Mouse (Mus musculus): ENCODE results near the gene Adcyap1r1.
A peak's percentile ranks its signal among the peaks of the same experiment; 100 is the strongest.

The Adcyap1r1 gene

DNA sequence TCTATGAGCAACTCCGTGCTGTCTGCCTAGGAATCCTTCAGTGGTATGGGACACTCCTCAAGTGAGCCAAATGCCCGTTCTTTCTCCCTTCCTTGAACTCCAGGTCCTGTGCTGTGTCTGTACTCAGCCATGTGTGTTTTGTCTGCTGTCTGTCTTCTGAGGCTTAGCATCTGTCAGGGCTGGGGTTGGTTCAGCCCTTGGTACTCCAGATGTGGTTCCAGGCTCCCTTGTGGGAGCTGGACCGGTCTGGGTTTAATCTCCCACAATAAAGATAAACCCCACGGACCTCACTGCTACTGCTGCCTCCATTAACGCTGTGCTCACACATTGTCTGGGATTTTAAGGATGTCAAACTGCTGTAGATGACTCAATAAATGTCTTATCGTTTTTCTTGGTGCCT is 49.3 kb downstream of the Adcyap1r1 start:
- no peak for DNase-seq (ENCODE audit: low spot score in 2 of 2)

DNA sequence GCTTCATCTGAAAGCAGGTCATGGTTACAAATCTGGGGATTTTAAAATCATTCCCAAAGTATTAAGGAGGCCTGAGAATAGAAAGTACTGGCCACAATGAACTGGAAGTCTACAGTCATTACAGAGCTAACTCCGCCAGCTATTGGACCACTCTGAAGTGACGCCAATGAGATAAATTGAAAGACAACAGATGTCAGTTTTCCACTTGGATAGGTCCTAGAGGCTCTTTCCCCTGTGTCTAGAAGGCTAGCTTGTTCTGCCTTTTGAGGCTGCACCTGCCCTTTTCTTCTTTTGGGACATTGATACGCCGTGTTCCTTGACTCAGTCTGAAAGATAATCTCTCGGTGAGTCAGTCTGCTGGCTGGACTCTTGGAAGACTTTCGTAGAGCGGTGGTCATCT is 50.5 kb downstream of the Adcyap1r1 start:
- DNase-seq (ENCODE audit: low spot score in 2 of 2) = no peak

DNA sequence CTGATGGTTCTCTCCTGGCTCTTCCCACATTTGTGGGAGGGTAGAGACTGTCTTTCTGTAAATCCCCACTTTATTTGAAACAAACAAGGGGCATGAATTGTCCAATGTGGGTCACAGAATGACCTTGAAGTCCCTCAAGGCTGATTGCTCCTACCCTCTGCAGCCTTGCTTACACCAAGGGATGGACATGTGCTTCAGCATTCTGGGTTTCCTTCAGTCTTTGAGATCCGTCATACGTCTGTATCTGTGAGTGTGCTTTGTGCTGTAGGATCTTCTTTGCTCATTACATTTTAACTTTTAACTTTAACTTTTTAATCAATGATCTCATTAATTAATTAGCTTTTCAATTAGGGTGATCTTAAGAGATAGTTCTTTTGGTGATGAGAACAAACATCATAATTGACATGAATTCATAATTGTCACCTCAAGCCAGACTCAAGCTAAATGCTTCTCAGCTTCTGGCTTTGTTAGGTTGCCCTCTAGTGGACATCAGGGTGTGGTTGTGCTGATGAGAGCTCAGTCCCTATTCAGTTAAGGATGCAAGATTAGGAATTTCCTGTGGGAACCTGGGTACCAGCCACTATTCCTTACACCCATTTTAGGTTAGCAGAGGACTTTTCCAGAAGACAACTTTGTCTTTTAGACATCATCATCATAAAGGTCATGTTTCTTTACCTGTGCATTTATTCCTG is 53.2 kb downstream of the Adcyap1r1 start:
- peak in 1 of 2 experiments; percentile 75 for DNase-seq (ENCODE audit: low spot score in 2 of 2)

DNA sequence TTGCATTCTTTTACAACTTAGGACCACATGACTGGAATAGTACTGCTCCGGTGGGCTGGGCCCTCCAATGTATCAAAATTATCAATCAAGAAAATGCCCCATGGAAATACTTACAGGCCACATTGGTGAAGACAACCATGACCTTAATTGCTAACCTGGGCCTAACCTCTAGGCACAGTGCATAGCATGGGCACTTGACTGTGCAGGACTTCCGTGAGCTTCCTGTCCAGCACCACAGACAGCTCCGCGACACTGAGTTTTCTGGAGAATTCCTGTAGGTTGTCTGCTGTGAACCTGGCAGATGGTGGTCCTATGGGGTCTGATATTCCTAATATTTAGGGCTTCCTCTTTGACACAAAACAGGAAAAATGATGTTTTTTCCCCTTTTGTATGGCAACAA is 54.7 kb downstream of the Adcyap1r1 start:
- no peak for DNase-seq (ENCODE audit: low spot score in 2 of 2)

DNA sequence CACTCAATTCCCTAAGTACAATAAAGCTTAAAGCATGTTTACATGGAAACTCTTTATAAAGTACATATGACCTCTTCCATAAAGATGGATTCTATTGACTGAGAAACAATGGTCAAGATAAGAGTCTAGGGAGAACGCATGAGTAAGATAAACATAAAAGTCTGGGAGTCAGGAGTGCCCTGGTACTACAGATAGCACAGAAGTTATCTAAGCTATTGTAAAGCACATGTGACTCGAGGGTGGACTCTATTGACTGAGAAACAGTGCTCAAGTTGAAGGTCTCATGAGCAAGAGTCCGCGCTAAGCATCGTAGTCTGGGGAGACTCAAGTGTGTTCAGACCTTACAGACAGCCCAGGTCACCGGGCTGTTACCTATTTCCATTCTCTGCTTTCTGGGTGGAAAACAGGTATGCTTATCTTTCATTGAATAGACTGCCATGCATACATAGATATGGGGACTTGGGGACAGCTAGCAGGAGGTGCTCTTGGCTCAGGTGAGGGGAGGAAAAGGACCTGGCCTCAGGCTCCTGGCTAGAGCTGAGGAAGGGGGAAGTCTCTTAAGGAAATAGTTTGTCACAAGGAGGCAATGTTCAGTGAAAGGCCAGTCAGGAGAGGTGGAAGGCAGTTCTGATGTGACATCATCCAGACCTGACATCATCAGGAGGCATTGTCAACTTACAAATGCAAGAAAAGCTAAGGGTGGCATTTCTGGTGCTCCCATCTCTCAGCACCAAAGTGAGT is 57.5 kb downstream of the Adcyap1r1 start:
- DNase-seq (ENCODE audit: low spot score in 2 of 2) = no peak

DNA sequence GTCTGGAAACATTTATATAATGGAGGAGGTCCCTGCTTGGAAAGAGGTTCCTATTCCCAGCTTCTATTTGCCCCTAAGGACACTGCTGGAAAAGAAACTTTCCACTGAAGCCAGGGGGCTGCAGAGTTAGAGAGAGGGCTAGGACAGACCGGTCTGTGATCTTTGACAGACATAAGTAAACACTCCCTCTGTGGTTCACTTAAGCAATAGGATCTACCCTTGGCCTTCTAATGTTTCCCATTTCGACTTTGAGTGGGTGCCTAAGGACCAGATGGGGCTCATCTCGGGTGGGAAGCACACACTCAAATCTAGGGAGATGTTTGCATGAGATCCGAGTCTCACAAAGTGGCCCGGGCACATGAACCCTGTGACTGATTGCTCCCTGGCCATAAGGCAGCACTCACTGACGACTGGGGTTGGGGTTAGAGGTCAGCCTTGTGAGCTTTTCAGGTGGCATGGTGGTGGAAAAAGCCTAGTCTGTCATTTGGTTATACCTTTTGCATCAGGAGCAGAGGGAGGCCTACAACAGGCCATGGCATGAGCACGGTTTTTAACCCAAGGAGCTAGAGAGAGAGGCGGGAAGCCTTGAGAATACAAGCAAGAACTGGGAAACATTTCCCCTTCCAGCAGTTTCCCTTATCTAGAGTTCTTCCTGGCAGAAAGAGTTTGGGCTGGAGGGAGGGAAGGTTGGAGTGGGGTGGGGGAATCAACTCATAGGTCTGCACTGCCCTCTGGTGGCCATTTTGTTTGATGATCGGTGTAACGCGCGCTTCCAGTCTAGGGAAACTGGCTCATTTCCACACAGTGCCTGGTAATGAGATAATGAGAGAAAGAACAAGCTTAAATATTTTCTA is 59.7 kb downstream of the Adcyap1r1 start:
- DNase-seq (ENCODE audit: low spot score in 2 of 2) = peak; percentile 83 to 87

DNA sequence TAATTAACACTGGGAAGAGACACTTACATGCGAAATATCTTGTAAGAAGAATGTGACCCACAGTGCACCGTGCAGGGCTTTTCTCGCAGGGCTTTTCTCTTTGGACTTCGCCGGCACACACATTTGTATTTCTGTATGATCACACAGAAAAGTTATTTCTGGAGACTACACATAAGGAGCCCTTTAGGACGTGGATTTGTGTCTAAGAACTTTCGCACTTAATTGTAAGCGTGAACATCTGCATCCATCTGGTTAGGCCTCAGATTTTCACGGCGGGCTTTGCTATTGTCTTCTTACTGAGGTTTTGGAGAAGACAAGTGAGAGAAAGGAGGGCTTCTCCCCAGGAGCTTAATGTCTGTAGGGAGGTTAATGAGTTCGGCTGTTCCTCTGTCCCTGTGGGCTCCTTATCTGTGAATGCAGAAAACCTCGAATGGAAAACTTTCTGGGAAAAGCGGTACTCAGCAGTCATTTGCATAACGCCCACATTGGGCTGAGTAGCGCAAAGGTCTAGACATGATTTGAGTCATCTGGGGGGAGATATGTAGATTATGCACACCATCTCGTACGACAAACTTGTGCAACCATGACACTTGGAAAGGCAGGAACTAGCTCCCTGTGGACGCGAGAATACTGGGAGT is 60.4 kb downstream of the Adcyap1r1 start:
- DNase-seq (ENCODE audit: low spot score in 2 of 2) = no peak

DNA sequence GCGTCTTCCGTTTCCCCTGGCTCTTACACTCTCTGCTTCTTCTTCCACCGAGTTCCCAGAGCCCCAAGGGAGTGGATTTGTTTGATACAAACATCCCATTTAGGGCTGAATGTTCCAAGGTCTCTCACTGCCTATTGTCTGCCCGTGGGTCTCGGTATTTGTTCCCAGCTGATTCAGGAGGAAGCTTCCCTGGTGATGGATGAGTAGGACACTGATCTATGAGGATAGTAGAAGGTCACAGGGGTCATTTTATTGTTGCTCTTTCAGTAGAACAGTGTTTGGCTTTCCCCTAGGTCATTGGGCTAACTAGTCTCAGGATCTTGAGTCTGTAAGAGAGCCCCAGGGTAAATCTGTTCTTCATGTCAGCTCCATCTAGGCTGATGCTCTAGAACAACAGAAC is 61.7 kb downstream of the Adcyap1r1 start:
- no peak for DNase-seq (ENCODE audit: low spot score in 2 of 2)

DNA sequence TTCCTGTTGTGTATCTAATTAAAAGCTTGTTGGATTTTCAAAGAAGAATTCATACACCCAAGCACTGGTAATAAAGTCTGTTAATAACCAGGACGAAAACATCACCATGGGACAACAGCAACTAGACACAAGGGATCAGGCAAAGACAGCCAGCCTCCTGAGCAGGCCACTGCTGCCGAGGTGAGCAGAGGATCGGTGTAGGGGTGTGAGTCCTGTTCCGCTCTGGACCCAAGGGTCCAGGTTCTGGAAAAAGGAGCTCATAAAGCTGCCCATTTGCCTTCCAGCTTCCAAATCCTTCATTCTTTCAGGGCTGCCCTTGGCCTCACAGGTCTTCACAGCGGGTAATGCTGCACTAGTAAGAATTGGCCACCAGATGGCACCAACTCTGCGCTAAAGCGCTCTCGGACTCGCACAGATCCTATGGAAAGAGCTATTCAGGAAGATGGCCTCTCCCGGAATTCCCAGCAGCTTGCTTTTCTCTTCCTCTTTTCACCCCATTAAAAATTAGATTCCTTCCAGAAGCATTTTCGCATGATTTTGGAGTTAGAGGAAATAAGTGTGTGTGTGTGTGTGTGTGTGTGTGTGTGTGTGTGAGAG is 67.9 kb downstream of the Adcyap1r1 start:
- peak; percentile 89 to 91 for DNase-seq (ENCODE audit: low spot score in 2 of 2)

DNA sequence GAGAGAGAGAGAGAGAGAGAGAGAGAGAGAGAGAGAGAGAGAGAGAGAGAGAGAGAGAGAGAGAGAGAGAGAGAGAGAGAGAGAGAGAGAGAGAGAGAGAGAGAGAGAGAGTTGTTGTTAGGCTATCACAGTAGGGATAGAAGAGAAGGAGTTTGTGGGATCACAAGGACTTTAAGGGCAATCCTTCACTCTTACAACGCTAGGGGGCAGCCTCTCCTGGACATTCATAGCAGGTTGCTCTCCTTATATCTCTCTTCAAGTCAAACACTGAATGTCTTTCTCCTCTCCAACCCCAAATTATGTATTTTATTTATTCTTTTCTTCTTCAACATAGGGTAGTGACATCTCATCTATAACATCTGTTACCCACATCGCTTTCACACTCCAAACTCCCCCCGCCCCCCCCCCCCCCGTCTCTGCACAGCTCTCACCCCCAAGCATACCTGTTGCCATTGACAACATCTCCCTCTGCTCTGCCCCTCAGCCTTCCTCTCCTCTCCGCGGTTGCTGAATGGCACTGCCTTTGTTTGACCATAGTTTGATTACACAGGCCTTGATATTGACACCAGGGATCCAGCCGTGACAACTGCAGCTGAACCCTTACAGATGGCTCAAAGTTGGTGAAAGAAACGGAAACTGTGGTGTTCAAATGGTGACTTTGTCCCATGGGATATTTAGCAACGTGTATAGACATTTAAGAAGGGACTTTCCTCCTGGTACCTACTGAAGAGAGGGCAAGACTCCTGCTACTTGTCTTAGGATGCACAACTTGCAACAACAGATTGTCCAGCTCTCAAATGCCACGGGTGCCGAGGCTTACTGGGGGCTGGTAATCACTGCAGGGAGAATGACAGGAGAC is 68.7 kb downstream of the Adcyap1r1 start:
- DNase-seq (ENCODE audit: low spot score in 2 of 2) = peak in 1 of 2 experiments; percentile 85

DNA sequence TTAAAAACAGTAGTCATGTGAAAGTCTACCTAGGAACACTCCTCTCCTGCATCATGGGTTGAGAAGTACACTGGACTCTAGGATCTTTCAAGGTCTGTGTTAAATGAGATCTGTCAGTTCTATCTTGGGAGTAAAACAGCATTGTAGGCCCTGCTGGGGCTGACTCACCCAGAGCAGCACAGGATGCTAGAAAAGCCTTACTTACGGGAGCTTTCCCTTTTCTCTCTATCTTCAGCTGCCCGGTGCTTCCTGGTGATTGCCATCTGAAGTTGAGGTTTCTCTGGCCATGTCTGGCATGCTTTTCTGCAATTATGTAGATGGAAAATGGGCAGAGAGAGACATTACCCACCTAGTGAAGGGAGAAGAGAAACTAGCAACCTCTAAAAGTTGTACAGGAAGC is 84.7 kb downstream of the Adcyap1r1 start:
- DNase-seq (ENCODE audit: low spot score in 2 of 2) = no peak

DNA sequence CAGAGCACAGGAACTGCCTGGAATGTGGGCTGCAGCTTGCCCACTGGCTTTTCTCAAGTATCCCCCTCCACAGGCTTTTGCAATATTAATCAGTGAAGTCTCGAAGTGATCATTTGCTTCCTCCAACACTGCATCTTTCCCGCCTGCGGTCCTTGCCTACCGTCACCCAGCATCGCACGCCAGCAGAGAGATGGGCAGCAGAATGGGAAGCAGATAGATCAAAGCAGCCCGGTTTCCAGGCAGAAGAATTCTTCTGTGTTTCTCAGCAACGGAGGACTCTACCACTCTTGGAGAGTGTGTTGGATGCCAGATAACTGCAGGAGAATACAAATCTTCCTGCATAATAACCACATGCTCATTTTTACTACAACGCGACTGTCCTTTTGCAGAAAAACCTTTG is 87.4 kb downstream of the Adcyap1r1 start:
- no peak for DNase-seq (ENCODE audit: low spot score in 2 of 2)

DNA sequence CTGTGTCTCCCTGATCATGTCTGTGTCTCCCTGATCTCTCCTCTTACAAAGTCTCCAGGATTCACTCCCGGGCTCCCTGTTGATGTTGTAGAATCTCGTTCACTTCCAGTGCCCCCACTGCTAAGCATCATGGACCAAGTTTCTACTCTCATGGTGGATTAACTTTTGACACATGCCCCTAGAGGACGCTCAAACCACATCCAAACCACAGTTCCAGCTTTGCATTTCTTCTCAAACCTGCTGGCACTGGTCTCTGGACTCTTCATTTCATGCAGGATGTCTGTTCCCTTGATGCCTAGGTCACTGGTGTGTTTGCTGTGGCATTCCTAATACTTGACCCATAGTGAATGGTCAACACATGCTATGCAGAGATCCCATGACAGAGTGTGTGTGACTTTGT is 90.6 kb downstream of the Adcyap1r1 start:
- DNase-seq (ENCODE audit: low spot score in 2 of 2) = no peak

DNA sequence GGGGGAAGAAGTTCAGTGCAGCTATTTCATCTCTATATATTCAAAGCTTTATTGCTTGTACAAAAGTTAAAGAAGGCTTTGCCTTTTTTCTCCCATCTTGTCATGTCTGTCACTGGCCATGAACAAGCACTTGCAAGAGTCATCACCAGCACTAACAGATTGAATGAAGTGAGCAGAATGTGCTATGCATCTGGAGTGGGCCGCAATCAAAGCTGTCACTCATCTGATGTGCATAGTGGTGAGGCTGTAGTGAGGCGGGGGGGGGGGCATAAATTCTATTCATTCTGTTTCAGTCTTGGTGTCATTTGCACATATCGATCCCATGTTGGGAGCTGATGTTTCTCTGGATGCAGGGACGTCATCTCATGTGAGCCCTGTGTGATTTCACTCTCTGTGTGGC is 91.6 kb downstream of the Adcyap1r1 start:
- no peak for DNase-seq (ENCODE audit: low spot score in 2 of 2)

DNA sequence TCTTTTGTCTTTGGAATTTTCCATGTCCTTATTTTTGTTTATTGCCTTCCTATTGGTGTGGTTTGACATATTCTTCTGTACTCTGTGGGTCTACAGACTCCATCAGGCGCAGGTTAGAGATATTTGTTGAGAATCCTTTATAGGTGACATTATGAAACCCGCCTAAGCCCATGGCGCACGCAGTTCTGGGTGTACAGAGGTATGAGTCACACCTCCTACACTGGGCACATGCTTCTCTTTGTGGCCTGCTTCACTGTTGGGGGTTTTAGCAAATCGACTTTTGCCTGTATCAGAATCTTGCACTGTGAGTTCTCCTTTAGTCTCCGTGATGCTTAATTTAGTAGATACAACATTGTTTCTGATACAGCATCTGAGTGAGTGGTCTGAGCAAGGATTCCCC is 97.4 kb downstream of the Adcyap1r1 start:
- DNase-seq (ENCODE audit: low spot score in 2 of 2) = peak in 1 of 2 experiments; percentile 38

DNA sequence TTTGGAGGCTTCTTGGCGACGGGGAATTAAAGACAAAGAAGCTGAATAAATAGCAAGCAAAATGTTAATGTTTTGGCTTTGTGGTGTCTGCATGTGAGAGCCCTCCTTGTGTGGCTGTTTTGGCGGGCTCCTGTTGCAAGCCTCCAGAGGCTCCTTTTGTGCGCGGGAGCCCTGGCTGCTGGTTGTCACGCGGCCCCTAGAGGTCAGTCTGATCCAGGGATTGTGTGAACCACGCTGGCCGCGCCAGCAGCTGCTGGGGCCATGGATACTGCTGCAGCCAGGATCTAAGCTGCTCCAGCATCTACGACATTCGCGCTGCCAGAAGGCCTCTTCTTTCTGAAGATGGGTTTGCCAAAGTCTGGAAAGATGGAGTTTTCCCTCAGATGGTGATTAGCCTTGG is 99.1 kb downstream of the Adcyap1r1 start:
- peak in 1 of 2 experiments; percentile 54 for DNase-seq (ENCODE audit: low spot score in 2 of 2)
